Mouse (Mus musculus) inflammation-experienced regulatory T-cells (primary cell): ENCODE results near the gene Olfr1389. TPM values are rescaled to one million over a fixed set of nuclear protein-coding genes. Genes with fewer than 3 reads are reported as not detected.

ENCODE experiments used
- polyA plus RNA-seq, 2 experiments: library from polyadenylated mRNA; unstranded; fragments of 100-300 nt; shearing (Covaris generic); gene quantifications; one replicate each; pipeline ENCODE4 v1.2.1; 2017

Gene Olfr1389
- polyA plus RNA-seq, result 1 to 10 TPM in 1 of 2 experiments, not detected in 1; 1.2 TPM

DNA sequence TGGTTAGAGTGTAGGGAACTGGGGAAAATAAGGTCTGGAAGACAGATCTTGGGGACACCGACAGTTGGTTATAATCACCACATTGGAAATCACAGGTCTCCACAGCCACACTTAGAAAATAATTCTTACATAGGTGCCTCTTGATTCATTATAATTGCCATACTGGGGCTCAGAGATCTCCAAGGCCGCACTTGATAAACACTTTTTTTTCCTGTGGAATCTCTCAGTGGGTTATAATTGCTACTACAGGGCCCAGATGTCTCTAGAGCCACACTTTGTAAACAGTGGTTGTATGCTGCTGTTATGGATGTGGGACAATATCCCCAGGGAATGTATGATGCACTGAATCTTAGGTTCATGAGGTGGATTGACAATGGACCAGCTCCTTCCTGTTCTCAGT is at the start of gene Olfr1389:
Gene Olfr1389 (plus strand): TSS at position 301 of the 400 bp plus-strand sequence.

GRCm38 (mm10) chr11:49436411-49436810 is 13.5 kb downstream of the Olfr1389 start, which contains the start of gene Olfr1388:
Gene Olfr1388 (plus strand): TSS chr11:49436624.

DNA sequence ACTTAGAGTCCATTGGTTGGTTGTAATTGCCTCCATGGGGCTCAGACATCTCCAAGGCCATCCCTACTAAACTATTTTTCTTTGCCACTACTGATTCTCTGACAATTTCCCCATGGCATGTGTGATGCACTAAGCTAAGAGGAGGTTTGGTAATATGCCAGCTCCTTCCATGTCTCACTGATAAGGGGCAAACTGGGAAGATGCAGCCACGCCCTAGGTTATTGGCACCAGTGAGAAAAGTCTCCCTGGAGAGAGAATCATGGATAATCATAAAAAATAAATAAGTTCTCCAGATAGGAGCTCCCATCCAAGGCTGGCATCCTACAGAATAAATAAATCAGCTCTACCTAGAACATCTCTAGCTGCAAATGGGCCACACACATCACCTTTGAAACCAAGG is 32.2 kb downstream of the Olfr1389 start, which contains the start of gene Olfr1387:
Gene Olfr1387 (plus strand): TSS at position 301 of the 400 bp plus-strand sequence.

DNA sequence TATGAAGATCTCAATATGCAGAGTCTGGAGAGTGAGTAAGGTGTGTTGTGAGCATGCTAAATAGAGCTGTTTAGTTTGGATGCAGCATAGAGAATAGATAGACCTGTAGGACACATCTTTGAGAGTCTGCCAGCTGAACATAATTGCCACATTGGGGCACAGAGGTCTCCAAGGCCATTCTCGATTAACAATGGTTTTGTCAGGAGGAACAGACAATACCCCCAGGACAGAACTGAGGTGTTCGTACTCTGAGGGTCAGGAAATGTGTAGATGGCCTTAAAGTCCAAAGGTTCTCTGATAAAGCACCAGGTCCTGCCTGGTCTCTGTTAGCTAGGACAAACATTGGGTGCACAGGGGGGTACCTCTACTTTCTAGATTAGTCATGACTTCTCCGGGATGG is 41.9 kb downstream of the Olfr1389 start, which contains the start of gene Olfr1386:
Gene Olfr1386 (plus strand): TSS at position 301 of the 400 bp plus-strand sequence.

Other genes starting within 250 kb of the Olfr1389 start
- gene Btnl9, start 235.9 kb upstream of the Olfr1389 start, polyA plus RNA-seq, result 1 to 10 TPM in 1 of 2 experiments, under 1 TPM in 1; 0.08 to 2.7 TPM
- 10 to 100 TPM; 50.0 to 53.8 TPM for gene Zfp62, start 219.8 kb upstream of the Olfr1389 start, polyA plus RNA-seq
- gene Mgat1, start 178.9 kb upstream of the Olfr1389 start, polyA plus RNA-seq, result 100 to 1,000 TPM in 1 of 2 experiments, 10 to 100 TPM in 1; 98.9 to 109 TPM
- not detected for gene Olfr1393, start 144.8 kb upstream of the Olfr1389 start, polyA plus RNA-seq
- under 1 TPM in 1 of 2 experiments, not detected in 1; 0.71 TPM for gene Olfr1392, start 137.8 kb upstream of the Olfr1389 start, polyA plus RNA-seq
- gene Olfr10, start 118.3 kb upstream of the Olfr1389 start, polyA plus RNA-seq, result not detected
- gene Olfr1391, start 100.3 kb upstream of the Olfr1389 start, polyA plus RNA-seq, result not detected
- gene Olfr1390, start 87.9 kb upstream of the Olfr1389 start, polyA plus RNA-seq, result under 1 TPM in 1 of 2 experiments, not detected in 1; 0.61 TPM
- gene Olfr1388, start 13.6 kb downstream of the Olfr1389 start, polyA plus RNA-seq, result under 1 TPM in 1 of 2 experiments, not detected in 1; 0.31 TPM
- gene Olfr1387, start 32.3 kb downstream of the Olfr1389 start, polyA plus RNA-seq, result under 1 TPM in 1 of 2 experiments, not detected in 1; 0.28 TPM
- under 1 TPM in 1 of 2 experiments, not detected in 1; 0.46 TPM for gene Olfr1386, start 42.0 kb downstream of the Olfr1389 start, polyA plus RNA-seq
- gene Olfr1385, start 66.0 kb downstream of the Olfr1389 start, polyA plus RNA-seq, result under 1 TPM; 0.12 to 0.84 TPM
- gene Olfr1384, start 83.7 kb downstream of the Olfr1389 start, polyA plus RNA-seq, result under 1 TPM in 1 of 2 experiments, not detected in 1; 0.27 TPM
- not detected for gene Olfr1383, start 96.6 kb downstream of the Olfr1389 start, polyA plus RNA-seq
- under 1 TPM in 1 of 2 experiments, not detected in 1; 0.09 TPM for gene Olfr1382, start 105.2 kb downstream of the Olfr1389 start, polyA plus RNA-seq
- gene Olfr1381, start 120.4 kb downstream of the Olfr1389 start, polyA plus RNA-seq, result under 1 TPM in 1 of 2 experiments, not detected in 1; 0.22 TPM
- gene Olfr1380, start 133.8 kb downstream of the Olfr1389 start, polyA plus RNA-seq, result under 1 TPM in 1 of 2 experiments, not detected in 1; 0.18 TPM
- under 1 TPM in 1 of 2 experiments, not detected in 1; 0.20 TPM for gene Flt4, start 186.2 kb downstream of the Olfr1389 start, polyA plus RNA-seq
- gene Scgb3a1, start 240.5 kb downstream of the Olfr1389 start, polyA plus RNA-seq, result not detected